Mouse (Mus musculus): ENCODE data around the gene Foxg1.

- no peak for TF ChIP-seq CTCF (IDR thresholded peaks at IDR 0.05; ENCODE audit: low read depth)
- no peak for TF ChIP-seq EP300 (IDR thresholded peaks at IDR 0.05; ENCODE audit: low read depth)
Measured at GRCm38 (mm10) chr12:49393639-49394038, 11.2 kb downstream of the Foxg1 start.
